Mouse (Mus musculus) kidney, adult 8-10 months (tissue): ENCODE data around the gene Alb.

ENCODE experiments used
- DNase-seq, 2 experiments: peaks; one replicate each; pipeline ENCODE4 v3.0.0; 2022

The Alb gene

GRCm38 (mm10) chr5:90499509-90499908 lies 38.8 kb downstream of the Alb start:
- no peak for DNase-seq

DNA sequence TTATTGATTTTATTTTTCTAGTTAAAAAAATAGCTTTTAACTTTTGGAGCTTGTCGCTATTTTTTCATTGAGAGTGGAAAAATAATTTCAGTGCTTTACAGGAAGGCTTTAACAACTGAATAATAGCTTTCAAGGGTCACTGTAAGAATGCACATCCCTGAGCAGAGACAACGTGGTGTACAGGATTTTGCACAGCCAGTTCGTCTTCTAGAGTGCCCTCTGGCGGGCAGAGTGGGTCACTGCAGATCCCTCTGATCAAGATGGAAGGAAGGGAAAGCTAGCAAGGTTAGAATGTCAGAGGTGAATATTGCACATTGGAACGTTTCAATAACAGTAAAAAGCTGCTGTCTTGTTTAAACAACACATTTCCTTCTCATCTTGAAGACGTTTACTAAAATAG lies 40.0 kb downstream of the Alb start:
- peak; percentile 60 to 83 for DNase-seq

GRCm38 (mm10) chr5:90501752-90502151 lies 41.1 kb downstream of the Alb start:
- no peak for DNase-seq

- DNase-seq, result no peak
Measured at GRCm38 (mm10) chr5:90504742-90505141, 44.0 kb downstream of the Alb start.

DNA sequence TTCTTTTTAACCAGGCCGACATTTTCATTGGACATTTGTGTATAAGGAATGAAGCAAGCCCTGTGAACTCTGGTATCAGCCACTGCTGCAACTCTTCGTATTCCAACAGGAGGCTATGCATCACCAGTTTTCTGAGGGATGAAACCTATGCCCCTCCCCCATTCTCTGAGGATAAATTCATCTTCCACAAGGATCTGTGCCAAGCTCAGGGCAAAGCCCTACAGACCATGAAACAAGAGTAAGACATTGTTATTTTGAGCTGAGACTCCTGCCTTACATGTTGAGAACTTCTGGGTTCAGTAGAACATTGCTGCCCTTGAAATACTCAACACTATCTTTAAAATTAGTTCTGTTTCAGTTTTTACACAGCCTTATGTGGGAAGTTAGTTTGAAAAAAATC lies 45.8 kb downstream of the Alb start:
- DNase-seq, result no peak

DNA sequence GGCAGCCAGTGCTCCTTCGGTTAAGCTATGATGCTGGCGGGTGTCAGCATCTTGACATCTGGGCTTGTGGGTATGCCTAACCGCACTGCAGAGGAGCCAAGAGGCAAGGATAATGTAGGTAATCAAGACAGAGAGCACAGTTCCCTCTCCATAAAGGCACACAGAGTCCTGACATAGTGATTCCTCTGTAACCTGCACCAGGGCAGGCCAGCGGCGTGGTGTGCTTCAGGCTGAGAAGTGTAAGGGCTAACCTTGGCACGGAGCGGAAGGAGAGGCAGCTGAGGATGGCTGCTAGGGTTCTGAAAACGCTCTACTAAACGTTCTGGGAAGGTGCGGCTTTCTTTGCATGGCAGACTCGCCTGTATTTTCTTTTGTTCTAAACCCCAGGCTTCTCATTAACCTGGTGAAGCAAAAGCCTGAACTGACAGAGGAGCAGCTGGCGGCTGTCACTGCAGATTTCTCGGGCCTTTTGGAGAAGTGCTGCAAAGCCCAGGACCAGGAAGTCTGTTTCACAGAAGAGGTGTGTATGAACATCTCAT lies 46.8 kb downstream of the Alb start:
- DNase-seq, result no peak

GRCm38 (mm10) chr5:90509828-90510592 lies 49.3 kb downstream of the Alb start:
- no peak for DNase-seq

GRCm38 (mm10) chr5:90512288-90512955 lies 51.7 kb downstream of the Alb start:
- DNase-seq, result peak; percentile 56 to 67

- no peak for DNase-seq
Measured at GRCm38 (mm10) chr5:90515561-90515960, 54.9 kb downstream of the Alb start.

DNA sequence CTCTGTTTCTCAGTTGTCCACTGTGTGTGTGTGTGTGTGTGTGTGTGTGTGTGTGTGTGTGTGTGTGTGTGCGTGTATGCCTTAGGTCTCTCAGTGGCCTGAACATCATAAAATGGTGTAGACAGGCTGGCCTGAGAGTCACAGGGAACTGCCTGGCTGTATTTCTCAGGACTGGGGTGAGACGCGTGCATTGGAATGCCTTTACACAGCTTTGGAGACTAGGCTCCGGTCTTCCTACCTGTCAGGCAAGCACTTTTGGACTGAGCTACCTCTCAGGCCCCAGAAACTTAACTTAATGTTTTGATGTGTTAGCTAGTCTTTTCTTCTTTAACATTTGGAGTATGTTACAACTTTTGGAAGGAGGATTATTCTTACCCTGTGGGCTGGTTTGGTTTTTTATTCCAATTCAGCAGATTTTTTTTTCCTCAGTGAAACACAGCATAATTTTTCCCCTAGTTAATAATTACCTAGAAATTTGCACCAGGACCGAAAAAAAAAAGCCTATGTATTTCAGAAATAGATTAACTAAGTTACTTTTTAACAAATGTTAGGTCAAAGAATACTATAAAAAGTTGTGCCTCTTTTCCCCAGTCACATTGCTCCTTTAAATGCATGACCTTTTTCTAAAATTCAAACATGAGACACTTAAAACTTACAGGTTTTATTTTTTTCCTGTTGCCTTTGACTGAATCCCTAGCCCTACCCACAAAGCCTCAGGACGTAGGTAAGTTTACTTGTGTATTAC lies 57.8 kb downstream of the Alb start, which contains the start of gene Afm:
Afm (plus strand) TSS at position 577 of the 745 bp plus-strand sequence.
- peak; percentile 53 to 59 for DNase-seq
